Mouse (Mus musculus) testis, postnatal 14 days (tissue): ENCODE data around the gene Mapkap1.
"Not testable (repeated sequence)": the region's sequence is repeated elsewhere in the genome, so short reads cannot be mapped to it uniquely, and the experiment has no call there.

ENCODE experiments used
- DNase-seq: peaks from one replicate; pipeline ENCODE4 v3.0.0; 2021; ENCODE audit warnings: low spot score

Mapkap1 gene

GRCm38 (mm10) chr2:34431701-34432372 lies 25.3 kb downstream of the Mapkap1 start:
- DNase-seq = no peak

DNA sequence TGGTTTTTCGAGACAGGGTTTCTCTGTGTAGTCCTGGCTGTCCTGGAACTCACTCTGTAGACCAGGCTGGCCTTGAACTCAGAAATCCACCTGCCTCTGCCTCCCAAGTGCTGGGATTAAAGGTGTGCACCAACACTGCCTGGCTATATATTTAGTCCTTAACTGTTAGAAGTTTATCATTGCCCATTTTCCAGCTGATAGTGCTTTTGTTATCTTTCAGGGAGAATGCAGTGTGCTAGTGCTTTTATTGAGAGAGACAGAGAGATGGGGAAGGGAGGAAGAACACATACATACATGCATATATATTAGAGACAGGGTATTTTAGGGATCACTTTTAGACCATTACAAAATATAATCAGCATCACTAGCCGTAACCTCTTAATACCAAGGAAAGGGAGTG lies 26.3 kb downstream of the Mapkap1 start:
- DNase-seq = not testable (repeated sequence)

DNA sequence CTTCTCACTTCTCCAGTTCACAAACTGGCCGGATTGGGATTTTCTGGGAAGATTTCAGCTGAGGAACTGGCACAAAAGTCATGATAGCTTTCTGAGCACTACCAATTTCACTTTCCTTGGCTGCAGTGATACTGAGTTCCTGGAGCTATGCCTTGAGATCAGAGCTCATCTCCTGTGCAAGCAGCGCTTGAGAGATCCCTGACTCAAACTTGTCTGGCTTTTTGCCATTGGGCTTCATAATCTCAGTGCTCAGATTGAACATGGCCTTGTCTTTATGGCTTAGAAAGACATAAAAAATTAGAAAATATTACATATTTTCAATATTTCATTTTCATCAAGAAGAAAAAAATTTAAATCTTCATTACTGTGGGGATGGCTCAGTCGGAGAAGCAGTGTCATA lies 29.8 kb downstream of the Mapkap1 start:
- DNase-seq = no peak

DNA sequence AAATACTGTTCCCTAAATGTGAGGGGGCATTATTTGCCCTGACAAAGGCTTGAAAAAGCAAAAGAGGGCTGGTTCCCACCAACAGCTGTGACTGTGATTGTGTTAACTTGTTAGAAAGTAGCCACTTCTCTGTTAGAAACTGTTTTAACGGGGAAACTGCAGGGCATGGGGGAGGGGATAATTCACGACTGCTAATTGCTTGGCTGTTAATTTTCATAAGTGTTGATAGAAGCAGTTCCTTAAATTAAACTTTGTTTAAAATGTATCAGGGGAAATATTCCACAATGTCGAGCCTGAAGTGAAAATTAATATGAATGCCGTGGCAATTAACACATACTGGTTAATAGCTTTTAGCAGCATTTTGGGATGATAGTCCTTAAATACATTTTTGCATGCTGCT lies 42.2 kb downstream of the Mapkap1 start:
- DNase-seq = peak; percentile 17

DNA sequence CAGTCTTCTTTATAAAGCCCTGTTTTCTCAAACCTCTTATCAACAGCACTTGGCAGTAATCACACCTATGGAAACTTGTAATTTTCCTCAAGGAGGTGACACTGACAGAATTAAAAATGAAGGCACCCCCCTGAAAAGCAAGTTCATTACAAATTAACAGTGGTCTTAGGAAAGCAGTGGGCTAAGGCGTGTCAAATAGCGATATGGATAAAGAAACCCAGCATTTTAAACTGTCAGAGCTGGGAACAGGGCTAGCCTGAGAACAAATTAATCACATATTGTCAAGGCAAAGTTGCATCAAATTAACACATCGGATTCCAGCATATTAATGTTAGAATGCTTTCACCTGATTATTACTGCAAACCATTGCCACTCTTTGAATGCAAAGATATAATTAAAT lies 55.9 kb downstream of the Mapkap1 start:
- DNase-seq = no peak

DNA sequence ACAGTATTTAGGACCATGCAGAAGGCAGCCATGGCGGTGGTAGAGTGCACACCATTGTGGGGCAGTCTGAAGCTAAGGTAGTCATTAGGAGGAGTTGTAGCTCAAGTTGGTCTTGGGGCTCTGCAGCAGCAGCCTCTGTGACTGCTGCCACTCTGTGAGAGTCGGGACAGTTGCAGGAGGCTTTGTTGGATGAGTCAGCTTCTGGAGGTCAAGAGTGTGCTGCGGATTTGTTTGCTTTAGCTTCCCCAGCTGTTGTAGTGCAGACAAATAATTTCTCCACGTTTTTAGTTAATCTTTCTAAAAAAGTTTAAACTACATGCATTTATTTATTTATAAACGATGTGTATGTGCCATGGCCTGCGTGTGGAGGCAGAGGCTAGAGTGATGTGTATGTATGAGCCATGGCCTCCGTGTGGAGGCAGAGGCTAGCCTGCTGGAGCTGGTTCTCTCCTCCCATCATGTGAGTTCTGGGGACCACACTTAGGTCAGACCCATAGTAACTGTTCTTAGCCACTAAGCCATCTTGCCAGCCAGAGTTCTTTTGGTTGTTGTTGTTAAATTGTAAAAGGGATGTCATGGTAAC lies 62.1 kb downstream of the Mapkap1 start:
- DNase-seq = no peak

GRCm38 (mm10) chr2:34469324-34469723 lies 62.8 kb downstream of the Mapkap1 start:
- no peak for DNase-seq

DNA sequence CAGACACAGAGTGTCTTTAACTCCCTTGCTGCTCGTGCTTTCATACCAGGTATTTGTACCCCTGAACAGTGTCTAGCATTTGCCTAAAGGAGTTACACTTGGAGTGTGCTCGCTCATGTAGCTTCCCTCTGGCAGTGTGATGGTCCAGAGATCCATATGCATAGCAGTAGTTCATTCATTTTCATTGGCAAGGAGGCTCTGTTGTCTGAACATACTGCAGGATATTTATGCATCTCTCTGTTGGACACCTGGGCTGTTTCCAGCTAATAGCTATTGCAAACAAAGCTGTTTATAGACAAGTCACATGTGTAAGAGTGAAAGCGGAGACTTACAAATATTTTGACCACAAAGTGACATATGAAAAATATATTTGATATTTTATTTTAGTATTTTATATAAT lies 67.2 kb downstream of the Mapkap1 start:
- no peak for DNase-seq

GRCm38 (mm10) chr2:34481401-34481800 lies 74.8 kb downstream of the Mapkap1 start:
- no peak for DNase-seq

DNA sequence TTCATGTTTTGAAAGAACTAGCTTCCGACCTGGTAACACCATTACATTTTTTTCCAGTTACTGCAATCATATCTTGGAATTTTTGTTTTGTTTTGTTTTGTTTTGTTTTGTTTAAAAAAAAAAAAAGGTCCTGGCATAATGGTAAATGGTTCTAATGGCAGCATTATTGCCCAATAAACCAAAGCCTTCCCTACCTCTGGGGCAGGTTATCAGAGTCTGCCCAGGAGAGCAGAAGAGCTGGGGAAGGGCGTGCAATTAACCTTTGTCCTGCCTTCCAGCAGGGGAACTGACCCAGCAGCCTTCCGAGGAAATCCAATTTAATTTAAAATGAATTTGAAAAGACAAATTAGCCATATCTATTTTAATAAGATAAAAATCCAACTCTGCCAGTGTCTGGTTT lies 75.5 kb downstream of the Mapkap1 start:
- DNase-seq = no peak

DNA sequence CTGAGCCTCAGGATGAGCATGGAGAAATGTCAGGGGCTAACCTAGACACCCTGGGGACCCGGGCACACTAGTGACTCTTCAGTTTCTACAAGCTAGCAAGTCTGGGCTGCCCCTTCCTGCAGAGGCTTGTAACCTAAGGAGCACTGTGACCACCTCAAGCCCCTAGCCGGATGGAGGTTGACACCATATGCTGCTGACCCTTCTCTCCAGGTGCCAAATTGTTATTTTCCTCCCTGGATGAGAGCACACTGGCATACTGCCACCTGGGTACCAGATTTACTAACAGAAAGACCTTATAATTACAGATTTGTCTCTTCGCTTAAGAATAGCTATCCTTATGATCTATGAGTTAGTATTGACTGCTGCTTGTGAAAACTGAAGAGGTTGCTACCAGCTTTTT lies 76.0 kb downstream of the Mapkap1 start:
- no peak for DNase-seq

- no peak for DNase-seq
Measured at GRCm38 (mm10) chr2:34487281-34487680, 80.7 kb downstream of the Mapkap1 start.

DNA sequence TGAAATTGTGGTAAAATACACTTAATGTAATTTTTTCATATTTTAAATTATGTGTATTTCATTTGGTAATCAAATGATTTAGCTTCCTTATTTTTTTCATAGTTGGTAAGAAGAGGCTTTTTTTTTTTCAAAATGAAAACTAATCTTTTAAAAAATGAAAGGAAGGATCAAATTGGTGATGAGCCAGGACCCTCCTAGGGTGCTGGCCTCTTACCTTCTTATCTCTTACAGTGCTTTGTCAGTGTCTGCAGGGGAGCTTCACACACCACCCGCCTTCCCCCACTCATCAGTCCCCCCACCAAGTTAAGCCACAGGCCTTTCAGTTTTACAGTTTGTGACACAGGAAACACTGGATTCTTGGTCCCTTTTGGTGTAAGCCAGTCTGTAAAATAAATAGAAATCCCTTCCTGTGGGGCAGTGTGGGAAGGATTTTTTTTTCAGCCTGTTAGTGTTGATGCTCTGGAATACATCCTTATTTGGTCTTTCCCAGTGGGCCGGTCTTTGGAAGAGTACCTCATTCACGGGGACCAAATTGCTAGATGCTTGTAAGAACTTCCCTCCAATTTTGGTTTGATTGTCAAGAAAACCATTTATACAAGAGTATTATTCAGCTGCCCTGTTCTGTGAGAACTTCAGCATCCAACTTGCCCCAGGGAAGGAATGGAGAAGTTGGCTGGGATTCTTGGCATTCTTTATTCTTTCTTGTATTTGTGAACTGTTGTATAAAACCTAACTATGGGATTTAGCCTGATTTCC lies 97.6 kb downstream of the Mapkap1 start:
- DNase-seq = no peak

GRCm38 (mm10) chr2:34506162-34506561 lies 99.6 kb downstream of the Mapkap1 start:
- not testable (repeated sequence) for DNase-seq

- no peak for DNase-seq
Measured at GRCm38 (mm10) chr2:34509856-34510255, 103.3 kb downstream of the Mapkap1 start.

DNA sequence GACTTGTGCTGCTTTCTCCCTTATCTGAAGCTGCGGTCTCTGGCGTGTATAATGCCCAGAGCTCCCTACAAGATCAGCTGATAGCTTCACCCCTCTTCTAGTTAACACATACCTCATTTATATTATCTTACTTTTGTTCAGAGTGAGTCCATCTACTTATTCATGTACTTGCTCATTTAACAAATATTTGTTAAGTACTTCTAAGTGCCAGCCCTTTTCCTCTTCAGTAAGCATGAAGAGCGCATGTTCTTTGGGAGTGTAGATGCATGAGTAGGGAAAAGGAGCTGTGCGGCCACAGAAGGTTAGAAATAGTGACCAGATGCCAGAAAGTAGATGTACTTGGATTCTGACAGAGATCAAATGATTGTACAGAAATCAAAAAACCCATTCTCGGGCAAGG lies 108.7 kb downstream of the Mapkap1 start:
- DNase-seq = no peak

DNA sequence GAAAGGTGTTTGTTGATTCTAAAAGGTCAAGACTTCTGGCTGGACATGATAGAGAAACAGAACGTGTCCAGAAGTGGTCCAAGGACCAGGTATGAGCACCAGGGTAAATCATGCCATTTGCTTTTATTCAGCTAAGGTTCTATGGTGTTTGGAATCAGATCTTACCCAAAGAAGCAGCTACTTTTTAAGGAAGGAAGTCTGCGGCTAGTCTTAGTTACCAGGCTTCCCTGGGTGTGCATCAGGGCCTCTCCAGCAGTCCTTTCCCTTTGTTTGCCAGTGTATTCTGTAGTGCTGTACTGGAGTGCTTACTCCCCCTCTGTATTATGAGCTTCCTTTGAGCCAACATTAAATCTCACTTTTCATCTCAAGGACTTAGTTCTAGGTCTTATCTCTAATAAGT lies 111.5 kb downstream of the Mapkap1 start:
- DNase-seq = no peak

- DNase-seq = no peak
Measured at GRCm38 (mm10) chr2:34518526-34518925, 112.0 kb downstream of the Mapkap1 start.

DNA sequence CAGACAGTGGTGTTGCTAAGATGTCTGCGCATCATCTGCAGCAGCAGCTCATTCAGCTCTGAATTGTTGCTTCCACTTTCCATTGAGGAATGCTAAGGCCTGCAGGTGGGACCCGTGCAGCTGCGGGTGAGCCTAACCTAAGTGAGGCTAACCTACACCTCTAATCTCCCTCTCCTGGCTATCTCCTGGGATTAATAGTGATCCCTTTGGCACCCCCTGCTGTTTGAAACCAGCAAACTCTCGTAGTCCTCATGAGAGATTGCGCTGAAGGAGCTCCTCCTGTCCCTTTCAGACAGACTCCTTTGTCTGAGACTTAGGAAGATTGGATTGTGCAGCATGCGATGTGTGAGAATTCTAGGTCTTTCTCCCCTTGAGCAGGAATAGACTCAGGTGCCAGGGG lies 113.0 kb downstream of the Mapkap1 start:
- DNase-seq = no peak

GRCm38 (mm10) chr2:34521384-34521783 lies 114.8 kb downstream of the Mapkap1 start:
- no peak for DNase-seq

DNA sequence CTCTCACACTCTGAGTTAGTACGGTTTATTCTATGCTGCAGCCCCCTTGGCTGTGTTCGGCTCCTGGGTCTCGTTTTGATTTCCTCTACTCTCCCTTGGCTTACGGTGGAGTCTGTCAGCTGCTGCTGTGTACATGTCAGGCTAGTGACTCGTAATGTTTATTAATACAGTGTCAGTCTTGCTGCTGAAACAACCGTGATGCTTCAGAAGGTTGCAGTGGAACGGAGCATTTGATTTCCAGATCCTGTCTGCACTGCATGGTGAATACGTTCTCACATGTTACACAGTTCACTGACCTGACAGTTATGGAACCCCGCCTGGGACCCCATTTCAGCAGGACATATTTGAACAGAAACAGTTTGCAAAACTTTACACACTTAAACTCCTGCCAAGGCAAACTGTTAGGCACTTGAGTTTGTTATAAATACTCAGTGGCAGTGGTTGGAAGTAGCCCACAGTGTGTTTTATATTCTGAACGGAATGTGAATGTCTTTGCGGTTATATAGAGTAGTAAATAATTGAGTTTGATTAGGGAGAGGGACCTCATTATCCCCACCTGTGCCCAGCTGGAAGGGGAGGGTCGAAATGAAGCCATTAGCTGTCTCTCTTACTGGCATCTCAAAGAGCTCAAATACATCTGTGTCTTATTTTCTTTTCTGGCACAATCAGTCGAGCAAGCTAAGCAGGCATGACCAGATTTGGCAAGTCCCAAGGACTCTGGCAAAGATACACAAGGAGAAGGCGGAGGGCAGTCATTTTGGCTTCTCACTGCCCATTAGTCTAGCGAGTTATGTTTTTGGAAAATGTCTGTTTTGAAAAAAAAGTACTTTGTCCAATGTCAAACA lies 120.2 kb downstream of the Mapkap1 start:
- peak; percentile 25 for DNase-seq

DNA sequence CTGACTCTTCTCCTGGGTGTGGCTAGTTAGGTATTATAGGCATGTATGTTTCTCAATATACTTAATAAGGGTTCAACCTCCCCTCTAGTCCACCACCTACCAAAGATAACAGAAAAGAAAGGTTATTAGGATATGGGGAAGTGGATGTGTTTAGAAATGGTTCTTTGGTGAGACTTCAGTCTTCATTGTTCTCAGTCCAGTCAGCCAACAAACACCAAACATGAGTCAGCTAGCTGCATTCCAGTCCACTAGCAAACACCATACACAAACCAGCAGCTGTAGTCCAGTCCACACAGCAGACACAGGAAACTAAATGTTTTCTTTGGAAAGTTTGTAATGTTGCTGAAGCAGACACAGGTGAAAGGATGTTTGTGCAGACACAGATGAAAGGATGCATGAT lies 121.9 kb downstream of the Mapkap1 start:
- no peak for DNase-seq

GRCm38 (mm10) chr2:34530042-34530441 lies 123.5 kb downstream of the Mapkap1 start:
- DNase-seq = no peak
